Mouse (Mus musculus) urinary bladder, postnatal 14 days (tissue): ENCODE measurements at regions not wholly inside any gene's neighbourhood (a gene's known extent, or its start where the extent isn't known, plus 50 kb on each side); places are given as distances from the start of the nearest gene placed in this dataset.
A peak's percentile ranks its signal among the peaks of the same experiment; 100 is the strongest.

Experiments
- DNase-seq: peaks from one replicate; pipeline ENCODE4 v3.0.0; 2021; ENCODE audit warnings: low spot score

GRCm38 (mm10) chr17:45240545-45240944 lies 193.0 kb downstream of the Cdc5l start:
- no peak for DNase-seq

GRCm38 (mm10) chr17:45237246-45237645 lies 196.3 kb downstream of the Cdc5l start:
- no peak for DNase-seq

GRCm38 (mm10) chr17:45235401-45235800 lies 198.1 kb downstream of the Cdc5l start:
- no peak for DNase-seq

- no peak for DNase-seq
Observed at GRCm38 (mm10) chr17:45232874-45233273, 200.7 kb downstream of the Cdc5l start.

- no peak for DNase-seq
Observed at GRCm38 (mm10) chr17:45227190-45227589, 206.3 kb downstream of the Cdc5l start.

GRCm38 (mm10) chr17:45226486-45226885 lies 207.1 kb downstream of the Cdc5l start:
- no peak for DNase-seq

- DNase-seq, result no peak
Observed at GRCm38 (mm10) chr17:45221625-45222024, 211.9 kb downstream of the Cdc5l start.

- DNase-seq, result no peak
Observed at GRCm38 (mm10) chr17:45217126-45217525, 216.4 kb downstream of the Cdc5l start.

GRCm38 (mm10) chr17:45215067-45216049 lies 218.2 kb downstream of the Cdc5l start:
- peak; percentile 73 for DNase-seq

- no peak for DNase-seq
Observed at GRCm38 (mm10) chr17:45210984-45211383, 222.6 kb downstream of the Cdc5l start.

GRCm38 (mm10) chr17:45209387-45209663 lies 224.2 kb downstream of the Cdc5l start:
- DNase-seq, result no peak

GRCm38 (mm10) chr17:45208596-45209386 lies 224.7 kb downstream of the Cdc5l start:
- no peak for DNase-seq

- no peak for DNase-seq
Observed at GRCm38 (mm10) chr17:45195779-45196178, 237.8 kb downstream of the Cdc5l start.

GRCm38 (mm10) chr17:45194786-45195281 lies 238.7 kb downstream of the Cdc5l start:
- DNase-seq, result no peak

- DNase-seq, result no peak
Observed at GRCm38 (mm10) chr17:45193456-45194025, 240.0 kb downstream of the Cdc5l start.

- DNase-seq, result no peak
Observed at GRCm38 (mm10) chr17:45187402-45187801, 246.1 kb downstream of the Cdc5l start.

- DNase-seq, result no peak
Observed at GRCm38 (mm10) chr17:45176340-45176739, 257.2 kb downstream of the Cdc5l start.

GRCm38 (mm10) chr17:45169257-45169994 lies 264.1 kb downstream of the Cdc5l start:
- DNase-seq, result no peak
